Mouse (Mus musculus): ENCODE data around the gene Sez6l2.

DNA sequence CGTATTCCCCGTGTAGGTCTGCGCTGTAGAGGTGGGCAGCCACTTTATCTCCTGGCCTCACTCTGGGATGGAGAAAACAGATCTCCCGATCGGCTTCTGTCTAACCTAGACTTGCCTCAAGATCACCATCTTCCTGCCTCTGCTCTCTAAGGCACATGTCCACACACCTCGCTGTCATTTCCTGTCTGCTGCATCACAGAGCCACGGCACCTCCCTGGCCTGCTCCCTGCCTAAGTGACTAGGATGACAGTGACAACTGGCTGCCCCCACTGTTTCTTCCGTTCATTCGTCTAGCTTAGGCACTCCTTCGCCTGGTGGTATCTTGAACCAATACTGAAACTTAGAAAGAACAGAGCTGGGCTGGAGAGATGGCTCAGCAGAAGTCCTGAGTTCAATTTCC lies 49.2 kb downstream of the Sez6l2 start:
- TF ChIP-seq POLR2A (IDR thresholded peaks at IDR 0.05; ENCODE audit: low read depth, low read length) (no peak), CTCF (IDR thresholded peaks at IDR 0.05; ENCODE audit: borderline replicate concordance, insufficient read depth, low read length) (no peak)

Measured in embryonic fibroblast, embryonic 13.5 days (primary cell).